Mouse (Mus musculus) cerebellum, postnatal 10 days (tissue): ENCODE data around the gene Gzmk.

Experiments used
- DNase-seq, 2 experiments: peaks; one replicate each; pipeline ENCODE4 v3.0.0; 2021; ENCODE audit warnings: mixed read lengths in 2 of 2

The Gzmk gene

GRCm38 (mm10) chr13:113225811-113226210, at the start of gene Gzmk:
Gene Gzmk (minus strand): TSS chr13:113225908.
- no peak for DNase-seq

GRCm38 (mm10) chr13:113271189-113271588, 45.5 kb upstream of the Gzmk start:
- no peak for DNase-seq

- peak; percentile 88 to 90 for DNase-seq
Observed at GRCm38 (mm10) chr13:113269777-113270776, 44.4 kb upstream of the Gzmk start.

GRCm38 (mm10) chr13:113267204-113267603, 41.5 kb upstream of the Gzmk start:
- no peak for DNase-seq

- peak; percentile 86 to 89 for DNase-seq
Observed at GRCm38 (mm10) chr13:113266495-113266951, 40.8 kb upstream of the Gzmk start.

- DNase-seq: peak; percentile 76 to 83
Observed at GRCm38 (mm10) chr13:113265257-113265656, 39.5 kb upstream of the Gzmk start.

GRCm38 (mm10) chr13:113262822-113263221, 37.1 kb upstream of the Gzmk start:
- peak; percentile 73 to 82 for DNase-seq

GRCm38 (mm10) chr13:113259237-113259636, 33.5 kb upstream of the Gzmk start:
- no peak for DNase-seq

GRCm38 (mm10) chr13:113257190-113257589, 31.5 kb upstream of the Gzmk start:
- peak; percentile 10 for DNase-seq

GRCm38 (mm10) chr13:113256766-113257165, 31.1 kb upstream of the Gzmk start:
- DNase-seq: no peak

- DNase-seq: peak in 1 of 2 experiments; percentile 8
Observed at GRCm38 (mm10) chr13:113252580-113252979, 26.9 kb upstream of the Gzmk start.

- DNase-seq: no peak
Observed at GRCm38 (mm10) chr13:113245025-113245424, 19.3 kb upstream of the Gzmk start.

GRCm38 (mm10) chr13:113242129-113242528, 16.4 kb upstream of the Gzmk start:
- DNase-seq: no peak

- DNase-seq: peak; percentile 18 to 23
Observed at GRCm38 (mm10) chr13:113227666-113228463, 2.2 kb upstream of the Gzmk start.

- DNase-seq: no peak
Observed at GRCm38 (mm10) chr13:113227076-113227475, 1.4 kb upstream of the Gzmk start.

GRCm38 (mm10) chr13:113224105-113224504, 1.6 kb downstream of the Gzmk start:
- peak; percentile 64 to 74 for DNase-seq

- DNase-seq: no peak
Observed at GRCm38 (mm10) chr13:113221851-113222250, 3.9 kb downstream of the Gzmk start.

- no peak for DNase-seq
Observed at GRCm38 (mm10) chr13:113213865-113214264, 11.8 kb downstream of the Gzmk start.

- no peak for DNase-seq
Observed at GRCm38 (mm10) chr13:113212401-113212800, 13.3 kb downstream of the Gzmk start.

- no peak for DNase-seq
Observed at GRCm38 (mm10) chr13:113211345-113211744, 14.4 kb downstream of the Gzmk start.

- no peak for DNase-seq
Observed at GRCm38 (mm10) chr13:113209624-113210023, 16.1 kb downstream of the Gzmk start, which contains the start of gene Esm1. Gene Esm1 (plus strand): TSS chr13:113209659.

GRCm38 (mm10) chr13:113205346-113205745, 20.4 kb downstream of the Gzmk start:
- no peak for DNase-seq

GRCm38 (mm10) chr13:113203146-113203545, 22.6 kb downstream of the Gzmk start:
- DNase-seq: no peak
